Mouse (Mus musculus) intestine, postnatal 0 days (tissue): Measurements from ENCODE around the gene Sh3tc1. TPM values are rescaled to one million over a fixed set of nuclear protein-coding genes. Genes with fewer than 3 reads are reported as not detected.

Source experiments
- ATAC-seq: fragments of 200-750 bp; cut with Nextera tagmentation; 2 replicates; pipeline ENCODE4 v1.8.0; 2017; ENCODE audit warnings: mild to moderate bottlenecking, moderate TSS enrichment, moderate library complexity
- H3K27ac ChIP-seq: fragments of 300-500 bp; sonication (generic); 2 replicates; pipeline ENCODE4 v1.5.1; 2014; ENCODE audit warnings: mild to moderate bottlenecking, low read depth, low read length, moderate library complexity
- H3K27me3 ChIP-seq: fragments of 300-500 bp; sonication (generic); replicated peaks from 2 replicates; pipeline ENCODE4 v1.6.1; 2014; ENCODE audit warnings: low read length, mixed read lengths; ENCODE audit not compliant: control insufficient read depth, insufficient read depth
- H3K36me3 ChIP-seq: fragments of 300-500 bp; sonication (generic); 2 replicates; pipeline ENCODE4 v1.6.1; 2014; ENCODE audit warnings: mild to moderate bottlenecking, moderate library complexity; ENCODE audit not compliant: control insufficient read depth, insufficient read depth
- H3K4me1 ChIP-seq: fragments of 300-500 bp; sonication (generic); replicated peaks from 2 replicates; pipeline ENCODE4 v1.6.1; 2014; ENCODE audit warnings: antibody characterized with exemption, low read length, mixed read lengths; ENCODE audit not compliant: control insufficient read depth, insufficient read depth
- H3K4me2 ChIP-seq: fragments of 300-500 bp; sonication (generic); replicated peaks from 2 replicates; pipeline ENCODE4 v1.6.1; 2014; ENCODE audit warnings: low read depth, mild to moderate bottlenecking, moderate library complexity
- H3K4me3 ChIP-seq: fragments of 300-500 bp; sonication (generic); 2 replicates; pipeline ENCODE4 v1.5.1; 2014; ENCODE audit warnings: low read depth, low read length
- H3K9ac ChIP-seq: fragments of 300-500 bp; sonication (generic); 2 replicates; pipeline ENCODE4 v1.6.1; 2014; ENCODE audit warnings: mild to moderate bottlenecking, low read depth, low read length
- H3K9me3 ChIP-seq: fragments of 300-500 bp; sonication (generic); 2 replicates; pipeline ENCODE4 v1.6.1; 2016; ENCODE audit warnings: mixed run types; ENCODE audit not compliant: control insufficient read depth
- CTCF ChIP-seq: sonication (generic); IDR thresholded peaks from 2 replicates; pipeline ENCODE4 v1.5.1; 2016; ENCODE audit warnings: low read depth, mild to moderate bottlenecking, control low read depth, antibody characterized with exemption, moderate library complexity
- WGBS: fragments of 180-500 bp; shearing (Covaris S2); extraction: QIAGEN DNeasy Blood & Tissue Kit; methylation state at CpG from one replicate; pipeline ENCODE4 v1.1.7; 2014; 5-methylcytosine and 5-hydroxymethylcytosine counted together
- polyA plus RNA-seq: library from polyadenylated mRNA; unstranded; fragments of >200 nt; fragmentation: Nextera tagmentation; extraction: Ambion mirVana; gene quantifications from 2 replicates; pipeline ENCODE4 v1.2.1, GENCODE M21; 2015

The Sh3tc1 gene
- polyA plus RNA-seq, 1 experiment from 2014 or later: 18.3 TPM

DNA sequence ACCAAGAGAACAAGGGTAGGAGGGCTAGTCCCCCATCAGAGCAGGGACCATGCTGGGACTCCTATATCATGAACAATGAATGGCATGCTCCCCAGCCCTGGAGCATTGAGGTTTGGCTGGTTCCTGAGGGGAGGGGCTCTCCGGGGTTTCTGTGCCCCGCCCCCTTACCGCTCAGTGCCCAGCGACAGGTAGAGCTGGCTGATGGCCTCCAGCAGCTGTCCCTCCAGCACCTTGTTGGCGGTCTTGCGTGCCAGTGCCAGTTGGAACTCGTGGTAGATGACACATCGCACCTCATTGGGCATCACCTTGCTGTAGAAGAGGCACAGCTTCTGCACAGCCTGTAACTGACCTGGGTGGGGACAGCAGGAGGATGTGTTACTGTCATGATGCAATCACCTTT lies 36.6 kb downstream of the Sh3tc1 start:
- H3K27ac ChIP-seq: no peak overlapping the region
- WGBS: 86% methylated on average over 8 of the region's 8 CpGs

DNA sequence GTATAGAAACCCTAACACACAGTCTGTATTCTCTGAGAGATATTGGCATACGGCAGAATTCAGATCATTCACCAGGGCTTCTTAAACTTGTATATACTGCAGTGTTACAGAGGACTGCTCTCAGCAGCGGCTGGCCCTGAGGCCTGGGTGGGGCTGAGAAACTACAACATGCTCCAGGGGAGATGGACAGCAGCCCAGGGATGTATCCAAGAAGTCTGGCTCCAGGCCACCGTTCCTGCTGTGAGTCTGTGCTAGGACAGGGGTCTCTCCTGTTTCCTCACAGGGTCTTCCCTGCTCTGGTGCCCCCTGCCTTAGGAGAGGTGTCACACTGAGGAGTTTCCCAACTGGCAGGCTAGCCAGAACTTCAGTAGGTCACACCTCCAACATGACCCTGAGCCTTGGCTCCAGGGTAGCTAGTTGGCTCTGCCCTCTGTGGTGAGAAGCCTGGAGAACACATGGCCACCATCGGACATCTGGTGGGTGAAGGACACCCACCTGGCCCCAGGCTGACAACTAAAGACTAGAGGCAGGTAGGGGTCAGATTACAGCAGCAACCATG lies 37.1 kb downstream of the Sh3tc1 start:
- 73% methylated on average over 4 of the region's 4 CpGs for WGBS

More for the DNA sequence above, 36.6 kb downstream of the Sh3tc1 start:
- H3K4me1 ChIP-seq: no peaks in the 10 kb centered on the region
- H3K4me2 ChIP-seq: no peak overlapping the region
- no peak overlapping the region for H3K4me3 ChIP-seq
- no peaks in the 10 kb centered on the region for H3K27me3 ChIP-seq
- no peaks in the 10 kb centered on the region for H3K9me3 ChIP-seq
- no peak for ATAC-seq
- H3K36me3 ChIP-seq: peaks cover 70% of the 10 kb centered on the region
- no peak for TF ChIP-seq CTCF
- H3K9ac ChIP-seq: no peak overlapping the region

GRCm38 (mm10) chr5:35701042-35701441 lies 38.7 kb downstream of the Sh3tc1 start:
- 34% methylated on average over 6 of the region's 6 CpGs for WGBS
- peak; percentile 94 for TF ChIP-seq CTCF
- H3K4me3 ChIP-seq: no peak overlapping the region
- H3K4me2 ChIP-seq: no peak overlapping the region
- no peaks in the 10 kb centered on the region for H3K27me3 ChIP-seq
- H3K4me1 ChIP-seq: no peaks in the 10 kb centered on the region
- no peak for ATAC-seq
- peaks cover 65% of the 10 kb centered on the region for H3K36me3 ChIP-seq
- no peaks in the 10 kb centered on the region for H3K9me3 ChIP-seq
- H3K27ac ChIP-seq: no peak overlapping the region
- no peak overlapping the region for H3K9ac ChIP-seq

More for the DNA sequence above, 37.1 kb downstream of the Sh3tc1 start:
- no peak overlapping the region for H3K4me3 ChIP-seq
- no peaks in the 10 kb centered on the region for H3K4me1 ChIP-seq
- no peak for TF ChIP-seq CTCF
- no peaks in the 10 kb centered on the region for H3K27me3 ChIP-seq
- H3K36me3 ChIP-seq: peaks cover 70% of the 10 kb centered on the region
- ATAC-seq: no peak
- no peak overlapping the region for H3K4me2 ChIP-seq
- no peaks in the 10 kb centered on the region for H3K9me3 ChIP-seq
- no peak overlapping the region for H3K27ac ChIP-seq
- H3K9ac ChIP-seq: no peak overlapping the region

DNA sequence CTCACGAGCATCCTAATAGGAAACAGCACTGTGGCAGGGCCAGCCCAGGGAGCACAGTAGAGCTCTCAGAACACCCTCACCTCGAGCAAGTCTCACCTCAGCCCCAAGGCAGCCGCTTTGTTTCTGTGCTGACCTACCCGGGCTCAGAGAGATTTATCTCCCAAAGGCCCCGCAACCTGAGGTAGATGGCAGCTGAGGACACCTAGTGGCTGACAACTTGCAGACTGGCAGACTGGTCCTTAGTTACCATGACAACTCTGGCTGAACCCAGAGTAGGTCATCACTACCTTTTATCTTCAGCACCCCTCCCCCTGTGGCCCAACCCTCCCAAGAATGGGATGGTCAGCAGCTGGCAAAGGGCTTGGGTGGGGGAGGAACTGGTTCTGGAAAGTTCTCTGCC lies 44.0 kb downstream of the Sh3tc1 start:
- Histone ChIP-seq H3K27ac (no peak overlapping the region), H3K9ac (no peak overlapping the region), H3K27me3 (no peaks in the 10 kb centered on the region; the same call in 1 of the 2 replicates), H3K4me3 (no peak overlapping the region), H3K4me2 (no peak overlapping the region), H3K9me3 (no peaks in the 10 kb centered on the region), H3K36me3 (peaks cover 33% of the 10 kb centered on the region; the same call in 1 of the 2 replicates), H3K4me1 (no peaks in the 10 kb centered on the region)
- TF ChIP-seq CTCF: peak; percentile 66
- ATAC-seq: no peak
- WGBS: 34% methylated on average over 5 of the region's 5 CpGs

DNA sequence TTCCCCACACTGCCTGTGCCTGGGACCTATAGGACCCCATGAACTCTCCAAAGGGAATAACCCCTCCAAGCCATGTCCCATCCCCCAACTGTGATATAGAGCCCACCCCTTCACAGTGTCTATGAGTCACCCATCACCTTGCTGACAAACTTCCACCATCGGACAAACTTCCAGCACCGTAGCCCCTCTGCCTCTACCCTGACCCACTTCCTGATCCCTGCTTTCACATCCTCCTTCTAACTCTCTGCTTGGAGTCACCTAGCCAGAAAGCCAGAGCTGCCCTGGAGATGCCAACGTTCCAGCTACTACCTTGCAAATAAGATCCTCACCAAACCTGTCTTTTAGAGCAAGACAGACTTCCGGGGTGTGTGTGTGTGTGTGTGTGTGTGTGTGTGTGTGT lies 46.1 kb downstream of the Sh3tc1 start:
- 75% methylated on average over 4 of the region's 4 CpGs for WGBS
- Histone ChIP-seq H3K4me1 (no peaks in the 10 kb centered on the region), H3K4me2 (no peak overlapping the region), H3K27ac (no peak overlapping the region), H3K4me3 (no peak overlapping the region), H3K9me3 (no peaks in the 10 kb centered on the region), H3K36me3 (peaks cover 11% of the 10 kb centered on the region; the same call in 1 of the 2 replicates), H3K9ac (no peak overlapping the region), H3K27me3 (no peaks in the 10 kb centered on the region; the same call in 1 of the 2 replicates)
- TF ChIP-seq CTCF: no peak
- ATAC-seq: no peak

DNA sequence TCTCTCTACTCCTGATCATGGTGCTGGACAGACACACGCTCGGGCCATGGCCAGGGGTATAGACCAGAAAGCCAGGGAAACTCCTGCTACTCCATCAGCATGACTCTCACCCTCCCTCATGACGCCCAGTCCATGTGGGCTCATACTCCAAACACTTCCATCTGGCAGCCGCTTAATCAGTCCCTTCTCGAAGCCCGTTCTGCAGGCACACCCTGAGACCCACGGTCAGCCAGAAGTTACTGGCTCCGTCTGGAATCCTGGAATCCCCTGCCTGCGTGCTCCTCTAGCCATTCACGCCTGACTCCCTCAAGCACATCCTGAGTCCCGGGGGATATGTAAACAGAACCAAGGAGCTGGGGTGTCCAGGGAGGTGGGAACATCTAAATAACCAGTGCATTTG lies 48.5 kb downstream of the Sh3tc1 start:
- no peak overlapping the region for H3K9ac ChIP-seq
- no peaks in the 10 kb centered on the region for H3K9me3 ChIP-seq
- no peak for TF ChIP-seq CTCF
- no peak for ATAC-seq
- H3K4me2 ChIP-seq: no peak overlapping the region
- H3K36me3 ChIP-seq: no peaks in the 10 kb centered on the region
- H3K27ac ChIP-seq: no peak overlapping the region
- 26% methylated on average over 11 of the region's 11 CpGs for WGBS
- H3K4me3 ChIP-seq: no peak overlapping the region
- H3K27me3 ChIP-seq: no peaks in the 10 kb centered on the region; the same call in 1 of the 2 replicates
- H3K4me1 ChIP-seq: no peaks in the 10 kb centered on the region
